Mouse (Mus musculus) MEL (cell line): ENCODE results near the gene Gdf3. TPM values are rescaled to one million over a fixed set of nuclear protein-coding genes. Genes with fewer than 3 reads are reported as not detected.

Source experiments
- DNase-seq: peaks from one replicate; pipeline ENCODE4 v3.0.0; 2011; ENCODE audit warnings: low read depth, low spot score
- H3K27ac ChIP-seq: 2 replicates; pipeline ENCODE4 v1.5.1; 2012; ENCODE audit warnings: low read depth, mild to moderate bottlenecking, control low read depth, low read length, moderate library complexity; ENCODE audit not compliant: control insufficient read depth
- H3K27me3 ChIP-seq, 2 experiments: fragments of 150-350 bp in 1 of 2; sonication (generic) in 1 of 2; 2 replicates each; pipeline ENCODE4 v1.6.1; 2012; ENCODE audit warnings: low read length in 2 of 2, mild to moderate bottlenecking in 2 of 2, improper control_type of control experiment in 1 of 2, moderate library complexity in 1 of 2; ENCODE audit not compliant: insufficient read depth in 2 of 2, control insufficient read depth in 1 of 2
- H3K36me3 ChIP-seq, 2 experiments: 2 replicates each; pipeline ENCODE4 v1.6.1; 2012 to 2014; ENCODE audit warnings: low read length in 2 of 2, improper control_type of control experiment in 1 of 2, inconsistent platforms in 1 of 2, mild to moderate bottlenecking in 1 of 2; ENCODE audit not compliant: insufficient read depth in 2 of 2, control insufficient read depth in 1 of 2
- H3K4me1 ChIP-seq, 2 experiments: fragments of 150-350 bp in 1 of 2; sonication (generic) in 1 of 2; 2 replicates each; pipeline ENCODE4 v1.6.1; 2012; ENCODE audit warnings: low read length in 2 of 2, improper control_type of control experiment in 1 of 2, mild to moderate bottlenecking in 1 of 2; ENCODE audit not compliant: insufficient read depth in 2 of 2, control insufficient read depth in 1 of 2
- H3K4me3 ChIP-seq, 2 experiments: fragments of 150-350 bp in 1 of 2; sonication (generic) in 1 of 2; 2 replicates each; pipeline ENCODE4 v1.5.1; 2012; ENCODE audit warnings: low read depth in 2 of 2, low read length in 2 of 2, mild to moderate bottlenecking in 2 of 2, moderate library complexity in 2 of 2, control low read depth in 1 of 2, improper control_type of control experiment in 1 of 2; ENCODE audit not compliant: control insufficient read depth in 1 of 2, insufficient read depth in 1 of 2
- H3K79me2 ChIP-seq: 2 replicates; pipeline ENCODE4 v1.6.1; 2012; ENCODE audit warnings: mild to moderate bottlenecking, low read length, moderate library complexity; ENCODE audit not compliant: control insufficient read depth, poor library complexity, insufficient read depth
- H3K9ac ChIP-seq: 2 replicates; pipeline ENCODE4 v1.6.1; 2012; ENCODE audit warnings: low read depth, mild to moderate bottlenecking, control low read depth, low read length, moderate library complexity; ENCODE audit not compliant: control insufficient read depth, poor library complexity, severe bottlenecking
- H3K9me3 ChIP-seq: fragments of 150-350 bp; sonication (generic); replicated peaks from 2 replicates; pipeline ENCODE4 v1.6.1; 2012; ENCODE audit warnings: mild to moderate bottlenecking, low read length, improper control_type of control experiment, moderate library complexity; ENCODE audit not compliant: insufficient read depth
- BHLHE40 ChIP-seq: IDR thresholded peaks from 2 replicates; pipeline ENCODE4 v1.6.1; 2012; ENCODE audit warnings: low read depth, mild to moderate bottlenecking, inconsistent platforms, low read length, improper control_type of control experiment, borderline replicate concordance
- CHD2 ChIP-seq: IDR thresholded peaks from 2 replicates; pipeline ENCODE4 v1.6.1; 2011; ENCODE audit warnings: low read length, improper control_type of control experiment
- CTCF ChIP-seq, 3 experiments: IDR thresholded peaks in 2 of 3; conservative IDR thresholded peaks in 1 of 3; 2 replicates each; pipeline ENCODE4 v1.5.1; 2011 to 2012; ENCODE audit warnings: low read length in 3 of 3, low read depth in 2 of 3, mild to moderate bottlenecking in 2 of 3, improper control_type of control experiment in 1 of 3, inconsistent platforms in 1 of 3, mixed read lengths in 1 of 3, moderate library complexity in 1 of 3; ENCODE audit not compliant: control insufficient read depth in 1 of 3, insufficient read depth in 1 of 3, poor library complexity in 1 of 3, severe bottlenecking in 1 of 3
- E2F4 ChIP-seq: IDR thresholded peaks from 2 replicates; pipeline ENCODE4 v1.6.1; 2011; ENCODE audit warnings: low read depth, low read length, improper control_type of control experiment, borderline replicate concordance
- ETS1 ChIP-seq: IDR thresholded peaks from 2 replicates; pipeline ENCODE4 v1.6.1; 2012; ENCODE audit warnings: low read depth, mild to moderate bottlenecking, inconsistent platforms, low read length, improper control_type of control experiment, moderate library complexity
- GABPA ChIP-seq: IDR thresholded peaks from 2 replicates; pipeline ENCODE4 v1.6.1; 2012; ENCODE audit warnings: low read depth, mild to moderate bottlenecking, inconsistent platforms, low read length, improper control_type of control experiment, moderate library complexity
- GATA1 ChIP-seq: IDR thresholded peaks from 2 replicates; pipeline ENCODE4 v1.6.1; 2011; ENCODE audit warnings: low read depth, low read length, improper control_type of control experiment
- KAT2A ChIP-seq: conservative IDR thresholded peaks from 2 replicates; pipeline ENCODE4 v1.6.1; 2012; ENCODE audit warnings: low read depth, low read length, improper control_type of control experiment, inconsistent platforms
- MAFK ChIP-seq: IDR thresholded peaks from 2 replicates; pipeline ENCODE4 v1.6.1; 2011; ENCODE audit warnings: low read depth, mild to moderate bottlenecking, low read length, improper control_type of control experiment, borderline replicate concordance
- MXI1 ChIP-seq: IDR thresholded peaks from 2 replicates; pipeline ENCODE4 v1.6.1; 2011; ENCODE audit warnings: mild to moderate bottlenecking, low read depth, low read length, improper control_type of control experiment
- MYC ChIP-seq: IDR thresholded peaks from 2 replicates; pipeline ENCODE4 v1.6.1; 2011; ENCODE audit warnings: low read depth, mild to moderate bottlenecking, low read length, improper control_type of control experiment, moderate library complexity
- NELFE ChIP-seq: IDR thresholded peaks from 2 replicates; pipeline ENCODE4 v1.6.1; 2011; ENCODE audit warnings: low read depth, low read length, improper control_type of control experiment
- POLR2AphosphoS2 ChIP-seq: IDR thresholded peaks from 2 replicates; pipeline ENCODE4 v1.6.1; 2011; ENCODE audit warnings: low read length, improper control_type of control experiment
- TAL1 ChIP-seq: IDR thresholded peaks from 2 replicates; pipeline ENCODE4 v1.6.1; 2012; ENCODE audit warnings: mild to moderate bottlenecking, inconsistent platforms, low read length, moderate library complexity, mixed read lengths
- USF1 ChIP-seq: IDR thresholded peaks from 2 replicates; pipeline ENCODE4 v1.6.1; 2014; ENCODE audit warnings: low read depth, mild to moderate bottlenecking, inconsistent platforms, low read length, improper control_type of control experiment, moderate library complexity
- USF2 ChIP-seq, 2 experiments: IDR thresholded peaks; 2 replicates each; pipeline ENCODE4 v1.6.1; 2011 to 2012; ENCODE audit warnings: improper control_type of control experiment in 2 of 2, low read length in 2 of 2, borderline replicate concordance in 1 of 2, inconsistent platforms in 1 of 2, low read depth in 1 of 2, mild to moderate bottlenecking in 1 of 2; ENCODE audit not compliant: insufficient read depth in 1 of 2
- ZC3H11A ChIP-seq: IDR thresholded peaks from 2 replicates; pipeline ENCODE4 v1.6.1; 2012; ENCODE audit warnings: low read depth, mild to moderate bottlenecking, inconsistent platforms, low read length, improper control_type of control experiment
- ZMIZ1 ChIP-seq: IDR thresholded peaks from 2 replicates; pipeline ENCODE4 v1.6.1; 2012; ENCODE audit warnings: low read depth, mild to moderate bottlenecking, inconsistent platforms, low read length, improper control_type of control experiment, moderate library complexity
- polyA plus RNA-seq, 2 experiments: library from polyadenylated mRNA; stranded (reverse) in 1 of 2; unstranded in 1 of 2; fragments of >175 nt in 1 of 2; fragments of >200 nt in 1 of 2; gene quantifications; 2 replicates each; pipeline versions ENCODE4 v1.2.1 to v1.2.4; 2012; ENCODE audit warnings: low replicate concordance in 2 of 2, low read depth in 1 of 2; ENCODE audit not compliant: insufficient read length in 2 of 2, insufficient read depth in 1 of 2, missing spikeins in 1 of 2
- total RNA-seq: library from RNA; depleted of rRNA; stranded (reverse); fragments of 300-350 nt; gene quantifications from 2 replicates; pipeline ENCODE4 v1.2.3, GENCODE M21; 2012

The Gdf3 gene
- total and polyA plus RNA-seq, 3 experiments = 42.8 to 50.2 TPM; not detected in 1

DNA sequence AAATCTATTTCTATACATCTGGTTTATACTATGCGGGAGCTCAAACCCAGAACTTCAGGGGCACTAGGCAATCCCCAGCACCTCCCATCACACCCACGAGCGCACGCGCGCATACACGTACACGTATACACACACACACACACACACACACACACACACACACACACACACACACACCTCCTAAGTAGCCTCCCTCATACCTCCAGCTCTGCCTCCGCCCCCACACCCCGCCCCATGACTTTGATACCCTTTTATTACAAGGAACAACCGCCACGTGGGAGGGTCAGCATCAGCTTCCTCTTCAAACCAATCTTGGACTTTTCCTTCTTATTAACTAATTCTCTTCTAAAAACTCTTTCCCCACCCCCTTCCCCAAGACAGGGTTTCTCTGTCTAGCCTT, 2.2 kb downstream of the Gdf3 start (continued):
- TF ChIP-seq BHLHE40 (no peak), USF1 (peak; percentile 69), NELFE (no peak), GABPA (no peak), KAT2A (no peak), USF2 (IDR thresholded peaks at IDR 0.05; ENCODE audit: borderline replicate concordance in 1 of 2, insufficient read depth in 1 of 2, low read depth in 1 of 2, low read length in 2 of 2) (no peak), MAFK (no peak), ZC3H11A (no peak), GATA1 (no peak), MXI1 (peak; percentile 65), ETS1 (no peak), CTCF (IDR thresholded peaks at IDR 0.05 in 2 of 3, conservative IDR thresholded peaks at IDR 0.05 in 1 of 3; ENCODE audit: control insufficient read depth in 1 of 3, insufficient read depth in 1 of 3, low read depth in 2 of 3, low read length in 3 of 3, poor library complexity in 1 of 3, severe bottlenecking in 1 of 3) (no peak), POLR2AphosphoS2 (no peak; the same call in 1 of the 2 replicates), MYC (peak; percentile 68)
- TF ChIP-seq, all 39 proteins: peak for 6

DNA sequence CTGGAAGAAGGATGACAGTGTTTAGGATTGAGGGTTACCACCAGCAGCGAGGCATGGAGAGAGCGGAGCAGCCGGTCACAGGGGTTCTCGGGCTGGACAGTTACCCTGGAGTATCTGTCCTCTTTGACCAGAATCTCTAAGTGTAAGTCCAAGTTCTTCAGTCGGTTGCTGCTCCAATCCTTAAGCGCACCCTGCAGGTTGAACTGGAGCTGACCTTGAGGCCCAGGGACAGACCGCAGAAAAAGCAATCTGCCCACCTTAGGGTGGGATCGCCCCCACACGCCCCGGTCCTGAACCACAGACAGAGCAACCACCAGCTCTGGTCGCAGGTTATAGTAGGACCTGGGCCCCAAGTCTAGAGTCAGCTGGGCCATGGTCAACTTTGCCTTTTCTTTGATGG, 3.2 kb downstream of the Gdf3 start:
- Histone ChIP-seq H3K9me3 (no peaks in the 10 kb centered on the region), H3K27ac (no peak overlapping the region), H3K79me2 (peaks cover 24% of the 10 kb centered on the region), H3K27me3 (no peaks in the 10 kb centered on the region), H3K36me3 (peaks cover 0 to 17% of the 10 kb centered on the region in 2 experiments; a peak in 3 of 4 replicates), H3K4me3 (no peak overlapping the region), H3K9ac (no peak overlapping the region), H3K4me1 (peaks cover 7 to 22% of the 10 kb centered on the region in 2 experiments)
- DNase-seq = no peak
- TF ChIP-seq E2F4 = no peak
- TF ChIP-seq USF1 = no peak
- no peak for TF ChIP-seq ZC3H11A
- TF ChIP-seq TAL1 = no peak
- TF ChIP-seq USF2 (IDR thresholded peaks at IDR 0.05; ENCODE audit: borderline replicate concordance in 1 of 2, insufficient read depth in 1 of 2, low read depth in 1 of 2, low read length in 2 of 2) = no peak
- no peak for TF ChIP-seq CHD2

DNA sequence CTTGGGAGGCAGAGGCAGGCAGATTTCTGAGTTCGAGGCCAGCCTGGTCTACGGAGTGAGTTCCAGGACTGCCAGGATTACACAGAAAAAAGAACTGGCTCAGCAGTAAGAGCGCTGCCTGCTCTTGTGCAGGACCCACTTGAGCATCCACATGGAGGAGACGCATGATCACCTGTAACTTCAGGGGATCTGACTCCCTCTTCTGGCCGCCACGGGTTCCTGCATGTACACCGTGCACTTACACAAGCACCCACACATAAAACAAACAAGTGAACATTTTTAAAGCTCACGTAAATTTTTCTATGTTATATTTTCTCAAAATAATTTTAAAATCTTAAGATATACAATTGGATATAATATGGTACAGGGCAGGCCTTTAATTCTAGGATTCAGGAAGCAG, 4.4 kb downstream of the Gdf3 start:
- H3K9ac ChIP-seq = no peak overlapping the region

More for the DNA sequence above, 4.4 kb downstream of the Gdf3 start:
- Histone ChIP-seq H3K9me3 (no peaks in the 10 kb centered on the region), H3K36me3 (peaks cover 0 to 21% of the 10 kb centered on the region in 2 experiments; a peak in 3 of 4 replicates), H3K27me3 (no peaks in the 10 kb centered on the region), H3K79me2 (peaks cover 24% of the 10 kb centered on the region), H3K4me1 (peaks cover 9 to 22% of the 10 kb centered on the region in 2 experiments), H3K27ac (no peak overlapping the region), H3K4me3 (no peak overlapping the region)
- TF ChIP-seq ZMIZ1 (no peak), CTCF (IDR thresholded peaks at IDR 0.05 in 2 of 3, conservative IDR thresholded peaks at IDR 0.05 in 1 of 3; ENCODE audit: control insufficient read depth in 1 of 3, insufficient read depth in 1 of 3, low read depth in 2 of 3, low read length in 3 of 3, poor library complexity in 1 of 3, severe bottlenecking in 1 of 3) (peak; percentile 52 to 71 (median 56))
- DNase-seq = peak; percentile 71
